7 mouse cellular contexts compared by ENCODE assay signal in the genomic region with DNA sequence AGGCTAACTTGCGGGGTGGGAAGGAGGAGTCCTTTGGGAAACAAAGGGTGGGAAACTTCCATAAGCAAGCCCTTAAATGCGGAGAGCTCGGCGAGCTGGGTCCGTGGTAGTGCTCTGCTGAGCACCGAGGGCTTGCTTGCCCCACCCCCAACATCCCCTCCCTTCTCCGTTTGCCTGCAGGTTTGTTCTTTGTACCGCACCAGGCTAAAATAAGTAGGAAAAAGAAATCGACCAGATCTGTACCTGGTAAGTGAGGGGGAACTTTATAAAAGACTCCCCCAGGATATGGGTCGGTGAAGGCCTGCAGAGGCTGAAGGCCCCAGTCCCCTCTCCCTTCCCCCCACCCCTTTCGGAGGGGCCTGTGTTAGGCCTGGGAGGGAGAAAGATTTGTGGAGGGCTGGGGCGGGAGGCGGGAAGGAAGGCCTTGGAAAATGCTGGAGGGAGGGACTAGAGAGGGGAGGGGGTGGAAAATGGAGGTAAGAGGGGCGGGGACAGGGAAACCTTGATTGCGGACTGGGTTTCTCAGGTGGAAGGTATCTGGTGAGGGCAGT. TPM values are rescaled to one million over a fixed set of nuclear protein-coding genes. Genes with fewer than 3 reads are reported as not detected.
DNase-seq lines count a peak whose midpoint lies in the region; ATAC-seq and TF ChIP-seq lines count a peak whose summit lies in the region.

No protein-coding gene starts in this region.

- no peak for TF ChIP-seq EP300 in stomach, postnatal 0 days (optimal IDR thresholded peaks at IDR 0.05)

- DNase-seq in CD4-positive helper T cell, adult 2 months (ENCODE audit: low read depth, low spot score): peak; percentile 25
- peak; percentile 66 for DNase-seq in Muller cell, postnatal 12 days (ENCODE audit: inconsistent ontology term)
- DNase-seq in embryo, embryonic 11 days: peak; percentile 58
- peak; percentile 37 to 53 for DNase-seq in kidney, postnatal 25 days
- DNase-seq in stomach, postnatal 0 days (ENCODE audit: low spot score): peak; percentile 49

- H3K4me1 ChIP-seq in heart, embryonic 16.5 days (ENCODE audit: control insufficient read depth, insufficient read depth, low read length): 0 out of 2 replicates have a peak, but pooled peaks cover 5% of the 10 kb centered on the region
- H3K4me1 ChIP-seq in stomach, postnatal 0 days (replicated peaks; ENCODE audit: control insufficient read depth, insufficient read depth): no peaks in the 10 kb centered on the region

- H3K27ac ChIP-seq in heart, embryonic 16.5 days (ENCODE audit: low read length): peak overlapping the region; percentile 85
- peak overlapping the region; percentile 73 for H3K27ac ChIP-seq in stomach, postnatal 0 days (replicated peaks)

- H3K9ac ChIP-seq in heart, embryonic 16.5 days (ENCODE audit: low read length): peak overlapping the region; percentile 77
- peak overlapping the region; percentile 64 for H3K9ac ChIP-seq in stomach, postnatal 0 days (ENCODE audit: low read length)

- no peak for TF ChIP-seq CTCF in stomach, postnatal 0 days (IDR thresholded peaks at IDR 0.05; ENCODE audit: low read depth)

- no peaks in the 10 kb centered on the region for H3K9me3 ChIP-seq in heart, embryonic 16.5 days (replicated peaks; ENCODE audit: control insufficient read depth, low read length)
- H3K9me3 ChIP-seq in stomach, postnatal 0 days (ENCODE audit: control insufficient read depth, low read length): no peaks in the 10 kb centered on the region

- WGBS in heart, embryonic 16.5 days: 9% methylated on average over 15 of the region's 15 CpGs
- WGBS in stomach, postnatal 0 days: 18% methylated on average over 11 of the region's 15 CpGs

- peak overlapping the region; percentile 64 for H3K4me2 ChIP-seq in heart, embryonic 16.5 days (ENCODE audit: low read depth, low read length)
- H3K4me2 ChIP-seq in stomach, postnatal 0 days (replicated peaks; ENCODE audit: low read depth): peak overlapping the region; percentile 53

- peak overlapping the region; percentile 62 for H3K4me3 ChIP-seq in heart, embryonic 16.5 days (ENCODE audit: low read length)
- peak overlapping the region; percentile 54 for H3K4me3 ChIP-seq in stomach, postnatal 0 days (ENCODE audit: low read depth, low read length)

- H3K36me3 ChIP-seq in heart, embryonic 16.5 days (ENCODE audit: control insufficient read depth, insufficient read depth): peaks cover 3% of the 10 kb centered on the region; the same call in 1 of the 2 replicates
- H3K36me3 ChIP-seq in stomach, postnatal 0 days (ENCODE audit: control insufficient read depth, insufficient read depth, low read length): no peaks in the 10 kb centered on the region

- no peaks in the 10 kb centered on the region for H3K27me3 ChIP-seq in heart, embryonic 16.5 days (ENCODE audit: control insufficient read depth, insufficient read depth, low read length)
- H3K27me3 ChIP-seq in stomach, postnatal 0 days (ENCODE audit: control insufficient read depth, insufficient read depth, low read length): no peaks in the 10 kb centered on the region

- peak; percentile 50 for ATAC-seq in heart, embryonic 16.5 days (replicated peaks; ENCODE audit: extremely low read depth, insufficient read depth, low FRiP score)
- ATAC-seq in megakaryocyte, adult 5-6 weeks (ENCODE audit: poor library complexity, severe bottlenecking): 0 out of 2 replicates have a peak, but pooled peaks have one; percentile 20
- peak; percentile 66 for ATAC-seq in stomach, postnatal 0 days (ENCODE audit: low FRiP score, low TSS enrichment)

RNA-seq across cellular contexts. Expression of a gene that starts 0.7 kb away (rescaled TPM):
- polyA plus RNA-seq in heart, embryonic 16.5 days (2015; fragmentation: Nextera tagmentation; extraction: Ambion mirVana): 360 and 405 TPM in 2 replicates
- total RNA-seq in megakaryocyte, adult 5-6 weeks (2015): 75.3 and 100 TPM in 2 replicates
- total RNA-seq in megakaryocyte, adult 5-6 weeks (2017): 127 and 154 TPM in 2 replicates
- 315 and 344 TPM in 2 replicates for polyA plus RNA-seq in stomach, postnatal 0 days (2015; fragmentation: Nextera tagmentation; extraction: Ambion mirVana)

RNA-seq across cellular contexts. Expression of a gene that starts 24.5 kb away (rescaled TPM):
- polyA plus RNA-seq in heart, embryonic 16.5 days (2015; fragmentation: Nextera tagmentation; extraction: Ambion mirVana): 372 and 400 TPM in 2 replicates
- total RNA-seq in megakaryocyte, adult 5-6 weeks (2015): 55.7 and 64.5 TPM in 2 replicates
- total RNA-seq in megakaryocyte, adult 5-6 weeks (2017): 38.5 and 38.8 TPM in 2 replicates
- 174 and 185 TPM in 2 replicates for polyA plus RNA-seq in stomach, postnatal 0 days (2015; fragmentation: Nextera tagmentation; extraction: Ambion mirVana)

RNA-seq across cellular contexts. Expression of a gene that starts 30.3 kb away (rescaled TPM):
- 225 TPM in 2 replicates for polyA plus RNA-seq in heart, embryonic 16.5 days (2015; fragmentation: Nextera tagmentation; extraction: Ambion mirVana)
- not detected in 2 replicates for total RNA-seq in megakaryocyte, adult 5-6 weeks (2015)
- total RNA-seq in megakaryocyte, adult 5-6 weeks (2017): not detected in 2 replicates
- 14.2 and 14.8 TPM in 2 replicates for polyA plus RNA-seq in stomach, postnatal 0 days (2015; fragmentation: Nextera tagmentation; extraction: Ambion mirVana)

RNA-seq across cellular contexts. Expression of a gene that starts 31.0 kb away (rescaled TPM):
- 17.5 and 23.9 TPM in 2 replicates for polyA plus RNA-seq in heart, embryonic 16.5 days (2015; fragmentation: Nextera tagmentation; extraction: Ambion mirVana)
- total RNA-seq in megakaryocyte, adult 5-6 weeks (2015): not detected in 2 replicates
- total RNA-seq in megakaryocyte, adult 5-6 weeks (2017): not detected in 2 replicates
- 0.84 and 1.4 TPM in 2 replicates for polyA plus RNA-seq in stomach, postnatal 0 days (2015; fragmentation: Nextera tagmentation; extraction: Ambion mirVana)

RNA-seq across cellular contexts. Expression of a gene that starts 41.9 kb away (rescaled TPM):
- polyA plus RNA-seq in heart, embryonic 16.5 days (2015; fragmentation: Nextera tagmentation; extraction: Ambion mirVana): 14.7 and 16.4 TPM in 2 replicates
- total RNA-seq in megakaryocyte, adult 5-6 weeks (2015): not detected in 2 replicates
- not detected in 2 replicates for total RNA-seq in megakaryocyte, adult 5-6 weeks (2017)
- 2.7 and 3.5 TPM in 2 replicates for polyA plus RNA-seq in stomach, postnatal 0 days (2015; fragmentation: Nextera tagmentation; extraction: Ambion mirVana)

Comparison
In these comparisons a context has a peak if more than half of its experiments do, and no peak if none do; other contexts are left out.
1. Peak in every context shown above with its lines: DNase-seq, ATAC-seq, H3K4me3 ChIP-seq and H3K27ac ChIP-seq.
2. RNA of a gene that starts 30.3 kb away (polyA plus RNA-seq): 225 TPM in heart, embryonic 16.5 days; 14.2 to 14.8 TPM in stomach, postnatal 0 days; every median in the first group is over 10 times any median in the second.